Mouse (Mus musculus) olfactory bulb, adult 2 months (tissue): ENCODE data around the gene Olfr195. TPM values are rescaled to one million over a fixed set of nuclear protein-coding genes. Genes with fewer than 3 reads are reported as not detected.
"Not testable (repeated sequence)": the region's sequence is repeated elsewhere in the genome, so short reads cannot be mapped to it uniquely, and the experiment has no call there.

ENCODE experiments used
- H3K27ac ChIP-seq: fragments of 200-500 bp; 2 replicates; pipeline ENCODE4 v1.5.1; 2012; ENCODE audit warnings: low read depth, low read length; ENCODE audit not compliant: insufficient read depth
- H3K4me1 ChIP-seq: fragments of 200-500 bp; 2 replicates; pipeline ENCODE4 v1.6.1; 2012; ENCODE audit warnings: low read length; ENCODE audit not compliant: control insufficient read depth, insufficient read depth
- H3K4me3 ChIP-seq: fragments of 200-500 bp; 2 replicates; pipeline ENCODE4 v1.5.1; 2012; ENCODE audit warnings: mild to moderate bottlenecking, low read depth, low read length, moderate library complexity; ENCODE audit not compliant: insufficient read depth
- CTCF ChIP-seq: fragments of 200-500 bp; IDR thresholded peaks from 2 replicates; pipeline ENCODE4 v1.5.1; 2012; ENCODE audit warnings: low read depth, mild to moderate bottlenecking, low read length, moderate library complexity; ENCODE audit not compliant: insufficient read depth
- POLR2A ChIP-seq: fragments of 200-500 bp; IDR thresholded peaks from 2 replicates; pipeline ENCODE4 v1.6.1; 2012; ENCODE audit warnings: mild to moderate bottlenecking, low read depth, low read length, moderate library complexity; ENCODE audit not compliant: insufficient read depth
- WGBS: fragments of 180-500 bp; shearing (Covaris S2); methylation state at CpG from one replicate; pipeline ENCODE4 v1.1.7; 2018; 5-methylcytosine and 5-hydroxymethylcytosine counted together
- polyA plus RNA-seq: library from polyadenylated mRNA; stranded (reverse); fragments of >200 nt; gene quantifications from 2 replicates; pipeline ENCODE4 v1.2.4, GENCODE M21; 2012; ENCODE audit warnings: low replicate concordance; ENCODE audit not compliant: missing spikeins, insufficient read depth, insufficient read length

Gene Olfr195
- not detected in 2 replicates for polyA plus RNA-seq

- H3K27ac ChIP-seq: no peak within 1 kb of the TSS
Measured at GRCm38 (mm10) chr16:59146746-59147145, at the start of gene Olfr195. Gene Olfr195 (plus strand): TSS chr16:59147046.

GRCm38 (mm10) chr16:59105312-59105711 lies 41.5 kb upstream of the Olfr195 start:
- 93% methylated on average over 2 of the region's 2 CpGs for WGBS
- TF ChIP-seq CTCF (no peak), POLR2A (no peak)
- no peaks in the 10 kb centered on the region for H3K4me1 ChIP-seq

More at GRCm38 (mm10) chr16:59146746-59147145, at the start of gene Olfr195:
- no peak within 1 kb of the TSS for H3K4me3 ChIP-seq
- TF ChIP-seq POLR2A (no peak), CTCF (no peak)
- WGBS: 98% methylated on average over 1 of the region's 1 CpGs
- no peaks in the 10 kb centered on the region for H3K4me1 ChIP-seq

GRCm38 (mm10) chr16:59108522-59108921 lies 38.3 kb upstream of the Olfr195 start:
- not testable (repeated sequence) for H3K4me1 ChIP-seq, H3K27ac ChIP-seq, H3K4me3 ChIP-seq
- whole genome bisulfite sequencing: 57% methylated on average over 5 of the region's 5 CpGs

More at GRCm38 (mm10) chr16:59105312-59105711, 41.5 kb upstream of the Olfr195 start:
- Histone ChIP-seq H3K27ac (no peak overlapping the region), H3K4me3 (no peak overlapping the region)

GRCm38 (mm10) chr16:59111781-59112180 lies 35.1 kb upstream of the Olfr195 start, which contains the start of gene Olfr193:
Gene Olfr193 (minus strand): TSS chr16:59111881.
- Histone ChIP-seq H3K4me3 (no peak within 1 kb of the TSS), H3K27ac (no peak within 1 kb of the TSS), H3K4me1 (no peaks in the 10 kb centered on the region)
- 67% methylated on average over 1 of the region's 1 CpGs for WGBS
- TF ChIP-seq CTCF (no peak), POLR2A (no peak)

GRCm38 (mm10) chr16:59120969-59121368 lies 25.9 kb upstream of the Olfr195 start, which contains the start of gene Olfr194:
Gene Olfr194 (minus strand): TSS chr16:59121069.
- Histone ChIP-seq H3K27ac (no peak within 1 kb of the TSS), H3K4me3 (no peak within 1 kb of the TSS), H3K4me1 (no peaks in the 10 kb centered on the region)
- no peak for TF ChIP-seq POLR2A
- no peak for TF ChIP-seq CTCF

- Histone ChIP-seq H3K27ac (no peak overlapping the region), H3K4me1 (no peaks in the 10 kb centered on the region), H3K4me3 (no peak overlapping the region)
- TF ChIP-seq POLR2A (no peak), CTCF (no peak)
- 82% methylated on average over 1 of the region's 1 CpGs for WGBS
Measured at GRCm38 (mm10) chr16:59130740-59131139, 16.1 kb upstream of the Olfr195 start.

- TF ChIP-seq CTCF (no peak), POLR2A (no peak)
Measured at GRCm38 (mm10) chr16:59141105-59141504, 5.7 kb upstream of the Olfr195 start.

GRCm38 (mm10) chr16:59151996-59152395 lies 5.2 kb downstream of the Olfr195 start:
- H3K4me1 ChIP-seq: no peaks in the 10 kb centered on the region
- TF ChIP-seq POLR2A: no peak
- no peak for TF ChIP-seq CTCF
- H3K4me3 ChIP-seq: no peak overlapping the region
- WGBS: 89% methylated on average over 2 of the region's 2 CpGs
- H3K27ac ChIP-seq: no peak overlapping the region

More at GRCm38 (mm10) chr16:59141105-59141504, 5.7 kb upstream of the Olfr195 start:
- H3K27ac ChIP-seq: no peak overlapping the region
- H3K4me1 ChIP-seq: no peaks in the 10 kb centered on the region
- no peak overlapping the region for H3K4me3 ChIP-seq

- WGBS: 59% methylated on average over 3 of the region's 3 CpGs
- no peak within 1 kb of the TSS for H3K27ac ChIP-seq
- H3K4me3 ChIP-seq: no peak within 1 kb of the TSS
- no peaks in the 10 kb centered on the region for H3K4me1 ChIP-seq
- TF ChIP-seq POLR2A (no peak), CTCF (no peak)
Measured at GRCm38 (mm10) chr16:59170354-59170753, 23.5 kb downstream of the Olfr195 start, which contains the start of gene Olfr196. Gene Olfr196 (minus strand): TSS chr16:59170454.

Other genes starting within 250 kb of the Olfr195 start
- gene Olfr181, start 218.3 kb upstream of the Olfr195 start, polyA plus RNA-seq: not detected in 2 replicates
- not detected in 2 replicates for gene Olfr180, start 217.7 kb upstream of the Olfr195 start, polyA plus RNA-seq
- not detected in 2 replicates for gene Olfr183, start 151.7 kb upstream of the Olfr195 start, polyA plus RNA-seq
- gene Olfr186, start 116.8 kb upstream of the Olfr195 start, polyA plus RNA-seq: not detected in 2 replicates
- not detected in 2 replicates for gene Olfr187, start 107.3 kb upstream of the Olfr195 start, polyA plus RNA-seq
- gene Olfr190, start 69.0 kb upstream of the Olfr195 start, polyA plus RNA-seq: not detected in 2 replicates
- not detected in 2 replicates for gene Olfr191, start 57.2 kb upstream of the Olfr195 start, polyA plus RNA-seq
- not detected in 2 replicates for gene Olfr193, start 35.2 kb upstream of the Olfr195 start, polyA plus RNA-seq
- gene Olfr194, start 26.0 kb upstream of the Olfr195 start, polyA plus RNA-seq: not detected in 2 replicates
- gene Olfr196, start 23.4 kb downstream of the Olfr195 start, polyA plus RNA-seq: not detected in 2 replicates
- not detected in 2 replicates for gene Olfr198, start 56.5 kb downstream of the Olfr195 start, polyA plus RNA-seq
- gene Olfr199, start 72.7 kb downstream of the Olfr195 start, polyA plus RNA-seq: not detected in 2 replicates
- gene Olfr201, start 125.6 kb downstream of the Olfr195 start, polyA plus RNA-seq: not detected in 2 replicates
- not detected in 2 replicates for gene Olfr202, start 139.7 kb downstream of the Olfr195 start, polyA plus RNA-seq
- gene Olfr203, start 151.8 kb downstream of the Olfr195 start, polyA plus RNA-seq: not detected in 2 replicates
- gene Olfr204, start 171.2 kb downstream of the Olfr195 start, polyA plus RNA-seq: not detected in 2 replicates
- not detected in 2 replicates for gene Olfr205, start 184.1 kb downstream of the Olfr195 start, polyA plus RNA-seq
- gene Olfr206, start 202.2 kb downstream of the Olfr195 start, polyA plus RNA-seq: not detected in 2 replicates
- not detected in 2 replicates for gene Olfr209, start 216.9 kb downstream of the Olfr195 start, polyA plus RNA-seq